Mouse (Mus musculus) neutrophil, adult 5-6 weeks (primary cell): ENCODE measurements around the gene Gper1. TPM values are rescaled to one million over a fixed set of nuclear protein-coding genes. Genes with fewer than 3 reads are reported as not detected.

ENCODE experiments used
- ATAC-seq: fragments of 151-379, 151-347 bp; 2 replicates; pipeline ENCODE4 v1.8.0; 2017; ENCODE audit warnings: mild to moderate bottlenecking, moderate TSS enrichment; ENCODE audit not compliant: insufficient number of reproducible peaks, poor library complexity, low FRiP score, severe bottlenecking; ENCODE audit errors: extremely low read depth
- total RNA-seq: library from RNA; stranded (forward); fragments of 200-1000 nt; gene quantifications from 2 replicates; pipeline ENCODE4 v1.2.3, GENCODE M21; 2017

The Gper1 gene
- total RNA-seq, 1 experiment from 2014 or later = 0.12 TPM

- no peak for ATAC-seq
These were observed 11.1 kb downstream of the Gper1 start for GRCm38 (mm10) chr5:139433842-139434568.

- ATAC-seq = no peak
These were observed 12.0 kb downstream of the Gper1 start for GRCm38 (mm10) chr5:139434940-139435339.

DNA sequence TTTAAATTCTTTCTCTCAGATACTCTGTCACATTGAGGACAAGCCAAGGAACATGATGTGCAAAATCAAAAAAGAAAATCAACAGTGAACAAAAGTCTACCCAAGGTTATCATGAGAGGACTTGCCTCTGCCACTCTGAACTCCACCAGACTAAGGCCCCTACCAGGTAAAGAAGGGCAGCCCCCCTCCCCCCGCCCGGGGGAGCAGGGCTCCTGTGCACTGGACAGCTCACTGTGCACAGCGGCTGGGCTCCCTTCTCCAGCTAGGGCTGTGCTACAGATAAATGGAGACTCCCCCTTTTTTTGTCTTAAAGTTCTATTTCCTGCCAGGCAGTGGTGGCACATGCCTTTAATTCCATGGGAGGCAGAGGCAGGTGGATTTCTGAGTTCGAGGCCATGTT lies 14.8 kb downstream of the Gper1 start:
- ATAC-seq = no peak

DNA sequence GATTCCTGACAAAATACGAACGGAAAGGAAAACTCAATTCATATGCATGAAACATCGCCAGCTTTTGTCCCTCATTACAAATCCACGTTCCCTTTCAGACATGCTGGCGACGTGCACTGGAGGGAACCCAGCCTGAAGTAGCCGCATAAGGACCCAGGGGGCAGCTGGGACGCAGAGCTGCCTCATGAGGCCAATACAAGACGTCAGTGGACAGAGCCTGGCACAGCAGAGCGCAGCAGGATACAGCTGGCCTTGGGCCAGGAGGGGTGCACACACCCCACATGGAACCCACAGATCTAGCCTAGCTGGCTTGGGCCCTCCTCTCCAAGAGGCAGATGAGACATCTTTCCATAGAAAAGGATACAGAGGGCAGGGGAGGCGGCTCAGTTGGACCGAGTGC lies 15.5 kb downstream of the Gper1 start:
- ATAC-seq = no peak

DNA sequence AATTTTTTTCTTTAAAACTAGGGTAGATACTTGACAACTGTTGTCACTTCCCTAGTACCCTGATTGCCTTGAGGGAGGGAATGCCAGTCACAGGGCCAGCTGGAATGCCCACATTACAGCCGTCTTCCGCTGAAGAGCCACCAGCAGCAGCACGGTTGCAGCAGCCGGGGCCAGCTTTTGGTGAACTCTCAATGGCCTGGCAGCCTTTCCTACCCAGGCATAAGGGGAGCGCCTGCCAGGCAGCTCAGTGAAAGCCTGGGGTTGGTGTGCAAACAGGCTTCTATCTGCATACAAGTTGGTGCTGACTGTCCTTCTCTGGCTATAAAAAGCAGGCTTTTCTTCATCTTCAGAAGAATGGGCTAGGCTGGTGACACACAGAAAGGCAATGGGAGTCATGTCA lies 17.5 kb downstream of the Gper1 start:
- no peak for ATAC-seq

- ATAC-seq = no peak
These were observed 18.2 kb downstream of the Gper1 start for GRCm38 (mm10) chr5:139440926-139441725.

DNA sequence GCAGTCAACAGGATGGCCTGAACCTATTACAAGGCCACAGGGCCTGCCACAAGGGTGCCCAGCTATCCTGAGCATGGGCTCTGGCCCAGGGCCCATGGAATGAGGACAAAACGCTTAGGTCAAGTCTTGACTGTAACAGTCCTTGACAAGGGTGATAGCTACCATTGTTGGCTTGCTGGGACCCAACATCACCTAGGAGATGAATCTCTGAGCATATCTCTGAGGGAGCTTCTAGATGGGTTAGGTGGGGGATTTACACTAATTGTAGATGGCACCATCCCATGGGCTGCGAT lies 18.7 kb downstream of the Gper1 start:
- no peak for ATAC-seq

DNA sequence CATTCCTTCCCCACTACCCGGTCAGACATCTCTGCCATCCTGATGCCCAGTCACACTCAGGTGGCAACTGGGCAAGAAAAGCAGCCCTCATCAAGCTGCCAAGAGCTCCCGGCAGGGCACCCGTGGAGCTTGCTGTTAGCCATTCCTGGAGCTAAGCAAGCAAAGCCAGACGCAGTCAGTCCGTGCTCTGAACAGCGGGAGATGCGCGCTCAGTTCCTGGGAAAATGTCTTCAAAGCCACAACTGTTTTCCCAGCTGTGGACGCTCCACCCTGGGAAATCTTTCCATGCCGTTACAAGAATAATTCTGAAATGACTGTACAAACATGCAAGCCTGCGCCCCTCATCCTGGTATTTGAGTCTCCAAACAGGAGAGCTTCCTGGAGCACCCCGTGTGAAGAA lies 19.5 kb downstream of the Gper1 start:
- no peak for ATAC-seq

- no peak for ATAC-seq
These were observed 20.0 kb downstream of the Gper1 start for GRCm38 (mm10) chr5:139442962-139443361.

DNA sequence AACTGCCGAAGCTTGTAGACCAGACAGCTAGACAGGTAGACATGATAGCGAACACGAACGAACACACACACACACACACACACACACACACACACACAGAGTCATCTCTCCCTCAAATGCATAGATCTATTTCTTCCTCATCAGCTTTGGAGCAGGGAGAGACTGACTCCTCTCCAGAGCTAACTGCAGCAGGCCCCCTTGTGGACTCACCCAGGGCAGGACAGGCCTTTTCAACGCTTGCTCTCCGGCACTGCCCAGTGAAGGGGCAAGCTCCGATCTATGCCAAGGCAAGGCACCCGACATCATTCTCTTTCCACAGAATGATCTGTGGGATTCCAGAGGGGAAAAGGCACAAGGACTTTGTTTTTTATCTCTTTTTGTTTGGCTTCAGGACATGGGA lies 22.3 kb downstream of the Gper1 start:
- ATAC-seq = no peak

GRCm38 (mm10) chr5:139448025-139448424 lies 25.1 kb downstream of the Gper1 start:
- ATAC-seq = no peak

DNA sequence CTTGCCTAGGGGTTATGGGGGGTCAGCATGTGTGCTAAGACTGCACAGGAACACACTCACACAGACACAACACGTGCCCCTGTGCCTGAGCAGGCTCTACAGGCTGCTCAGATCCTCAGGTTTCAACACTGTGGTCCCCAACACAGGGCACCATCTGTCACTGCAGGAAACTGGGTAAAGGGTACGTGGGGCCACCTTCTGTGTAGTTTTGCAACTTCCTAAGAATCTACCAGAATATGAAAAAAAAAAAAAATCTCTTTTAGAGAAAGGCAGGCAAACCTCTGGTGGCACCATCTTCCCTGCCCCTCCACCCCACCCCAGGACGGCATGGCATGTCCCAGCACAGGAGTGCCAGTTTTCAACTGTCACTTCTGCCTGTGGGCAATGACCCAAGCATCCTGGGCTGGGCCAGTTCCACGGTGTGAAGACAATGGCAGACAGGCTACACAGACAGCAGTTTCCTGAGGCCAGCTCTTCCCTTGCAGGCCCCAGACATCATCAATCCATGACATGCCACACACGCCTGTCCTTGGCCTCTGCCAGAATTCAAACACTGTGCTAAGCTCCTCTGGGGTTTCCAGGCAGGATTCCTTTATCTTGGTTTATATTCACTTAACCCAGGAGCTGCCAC lies 26.3 kb downstream of the Gper1 start:
- ATAC-seq = no peak

- ATAC-seq = peak; percentile 18; the same call in 1 of the 2 replicates
These were observed 27.0 kb downstream of the Gper1 start for GRCm38 (mm10) chr5:139449926-139450325.

- no peak for ATAC-seq
These were observed 30.1 kb downstream of the Gper1 start for GRCm38 (mm10) chr5:139453031-139453430.

GRCm38 (mm10) chr5:139455166-139455565 lies 32.2 kb downstream of the Gper1 start:
- no peak for ATAC-seq

DNA sequence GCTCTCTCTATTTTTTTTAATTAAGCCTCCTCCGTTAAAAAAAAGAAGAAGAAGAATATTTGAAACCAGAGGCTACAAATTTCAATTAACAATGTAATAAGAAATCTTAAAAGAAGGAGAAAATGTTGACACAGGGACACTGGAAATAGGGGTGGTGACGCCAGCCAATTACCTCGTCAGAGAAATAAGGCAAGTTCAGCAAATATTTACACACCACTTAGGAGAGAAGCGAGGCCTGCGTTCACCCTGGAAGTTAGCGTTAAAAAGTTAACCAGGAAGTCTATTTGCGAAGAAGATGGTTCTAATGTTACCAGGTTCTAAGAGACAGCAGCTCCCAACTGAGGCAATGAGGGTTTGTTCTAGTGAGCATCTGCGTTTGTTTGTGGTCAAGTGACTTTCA lies 34.3 kb downstream of the Gper1 start:
- no peak for ATAC-seq

GRCm38 (mm10) chr5:139459938-139460337 lies 37.0 kb downstream of the Gper1 start:
- no peak for ATAC-seq

DNA sequence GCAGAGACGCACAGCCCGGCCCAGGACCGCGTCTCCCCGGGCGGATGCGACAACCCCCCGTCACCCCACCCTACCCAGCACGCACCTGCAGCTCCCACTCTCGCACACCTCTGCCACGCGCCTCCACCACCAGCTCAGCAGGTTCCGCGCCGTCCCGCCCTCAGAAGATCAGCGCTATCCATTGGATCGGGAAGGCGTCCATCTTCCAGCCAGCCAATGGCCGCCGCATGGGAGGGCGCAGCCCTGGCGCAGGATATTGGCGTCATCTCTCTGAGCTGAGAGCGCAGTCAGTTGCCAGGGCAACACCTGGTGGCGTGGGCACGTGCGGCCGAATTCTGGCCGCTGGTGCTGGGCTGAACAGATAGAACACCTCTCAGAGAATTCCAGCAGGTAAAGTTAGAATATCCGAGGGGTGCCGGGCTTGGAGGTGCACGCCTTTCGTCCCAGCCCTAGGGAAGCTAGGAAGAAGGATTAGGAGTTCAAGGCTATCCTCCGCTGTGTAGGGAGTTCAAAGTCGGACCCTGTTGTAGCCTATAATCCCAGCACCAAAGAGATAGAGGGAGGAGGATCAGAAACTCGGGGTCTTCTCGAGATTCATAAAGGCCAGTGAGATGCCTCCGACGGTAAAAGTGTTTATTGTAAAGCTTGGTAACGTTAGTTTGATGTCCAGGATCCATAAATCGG lies 37.6 kb downstream of the Gper1 start, which contains the start of gene 3110082I17Rik:
TSS of gene 3110082I17Rik (minus strand) at position 144 of the 684 bp plus-strand sequence.
- peak; percentile 99 for ATAC-seq

- no peak for ATAC-seq
These were observed 41.9 kb downstream of the Gper1 start for GRCm38 (mm10) chr5:139464874-139465273.
